Mouse (Mus musculus): Measurements from ENCODE around the gene Zfp646. TPM values are rescaled to one million over a fixed set of nuclear protein-coding genes. Genes with fewer than 3 reads are reported as not detected.

The Zfp646 gene
- polyA plus RNA-seq, 1 experiment from 2014 or later, result 3.7 TPM

DNA sequence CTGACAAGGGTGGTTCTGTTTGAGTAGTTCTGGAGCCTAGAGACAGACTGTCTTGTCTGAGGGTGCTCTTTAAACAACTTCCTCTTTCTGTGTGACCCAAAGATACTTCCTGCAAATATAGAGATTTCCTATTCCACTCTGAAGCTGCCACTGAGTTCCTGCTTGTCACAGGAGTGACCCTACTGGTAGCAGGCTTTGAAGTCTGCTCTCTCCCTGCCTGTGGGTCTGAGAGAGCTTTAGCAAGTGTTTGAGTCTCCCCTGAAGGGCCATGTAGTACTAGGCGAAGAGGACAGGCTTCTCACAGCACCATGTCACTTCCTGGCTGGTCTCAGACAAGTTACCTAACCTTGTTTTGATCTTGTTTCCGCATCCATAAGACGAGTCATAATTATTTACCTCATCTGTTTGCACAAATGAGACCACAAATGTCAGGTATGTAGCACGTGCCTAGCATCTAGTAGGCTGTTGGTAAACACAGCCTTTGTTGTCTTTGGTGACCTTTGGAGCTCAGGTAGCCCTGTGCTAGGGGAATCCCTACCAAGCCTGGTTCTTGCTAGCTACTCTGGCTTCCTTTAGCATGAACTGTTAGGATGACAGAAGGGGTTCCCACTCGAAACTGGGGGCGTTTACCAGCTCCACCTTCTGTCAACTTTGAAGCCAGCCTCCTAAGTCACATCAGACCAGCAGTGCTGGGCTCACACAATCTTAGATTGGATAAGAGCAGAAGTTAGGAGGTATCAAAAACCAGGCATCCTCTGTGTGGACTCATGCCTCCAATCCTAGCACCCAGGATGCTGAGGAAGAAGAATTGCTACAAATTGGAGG is 46.6 kb downstream of the Zfp646 start:
- Histone ChIP-seq H3K9me3 (replicated peaks) (no peaks in the 10 kb centered on the region), H3K4me3 (replicated peaks) (no peak overlapping the region), H3K9ac (no peak overlapping the region), H3K27me3 (no peaks in the 10 kb centered on the region), H3K4me1 (replicated peaks) (peaks cover 46% of the 10 kb centered on the region), H3K36me3 (peaks cover 44% of the 10 kb centered on the region), H3K27ac (peak overlapping the region; percentile 34), H3K4me2 (no peak overlapping the region)
- no peak for ATAC-seq (ENCODE audit: low read depth)
- WGBS (ENCODE audit: insufficient replicate concordance), result 57% methylated on average over 6 of the region's 6 CpGs
- no peak for DNase-seq

DNA sequence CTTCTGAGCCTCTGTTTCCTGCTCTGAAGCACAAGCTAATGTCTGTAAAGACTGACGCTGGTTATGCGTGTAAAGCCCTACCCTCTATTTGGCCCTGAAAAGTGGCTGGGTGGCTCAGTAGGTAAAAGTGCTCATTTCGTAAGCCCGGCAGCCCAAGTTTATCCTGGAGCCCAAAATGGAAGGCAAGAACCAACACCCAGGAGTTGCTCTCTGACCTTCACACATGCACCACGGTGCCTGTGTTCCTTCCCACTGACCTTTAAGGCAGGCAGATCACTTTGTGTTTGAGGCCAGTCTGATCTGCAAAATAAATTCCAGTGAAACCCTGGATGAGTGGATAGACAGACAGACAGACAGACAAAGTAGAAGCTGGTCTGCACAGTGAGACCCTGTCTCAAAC is 47.7 kb downstream of the Zfp646 start:
- H3K27ac ChIP-seq, result no peak overlapping the region
- whole genome bisulfite sequencing (ENCODE audit: insufficient replicate concordance), result 78% methylated on average over 5 of the region's 5 CpGs

DNA sequence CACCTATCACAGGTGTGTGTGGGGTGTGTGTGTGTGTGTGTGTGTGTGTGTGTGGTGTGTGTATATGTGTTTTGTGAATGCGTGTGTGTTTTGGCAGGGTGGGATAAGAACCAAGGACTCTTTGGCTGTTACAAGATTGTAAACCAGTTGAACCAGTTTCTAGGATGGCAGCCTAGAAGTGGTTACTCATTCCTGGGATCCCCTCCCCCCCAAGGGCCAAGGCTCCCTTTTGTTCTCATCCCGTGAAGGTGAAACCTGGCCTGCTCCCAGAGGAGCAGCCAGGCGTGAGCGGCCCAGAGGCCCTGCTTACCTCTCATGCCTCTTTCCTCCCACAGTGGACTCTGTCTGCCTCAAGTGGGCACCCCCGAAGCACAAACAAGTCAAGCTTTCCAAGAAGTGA is 49.2 kb downstream of the Zfp646 start:
- no peak overlapping the region for H3K27ac ChIP-seq
- no peak overlapping the region for H3K4me2 ChIP-seq
- H3K9me3 ChIP-seq (replicated peaks), result no peaks in the 10 kb centered on the region
- peaks cover 55% of the 10 kb centered on the region for H3K4me1 ChIP-seq (replicated peaks)
- peaks cover 40% of the 10 kb centered on the region for H3K36me3 ChIP-seq
- H3K9ac ChIP-seq, result no peak overlapping the region
- ATAC-seq (ENCODE audit: low read depth), result no peak
- DNase-seq, result no peak
- no peaks in the 10 kb centered on the region; the same call in 1 of the 2 replicates for H3K27me3 ChIP-seq
- no peak overlapping the region for H3K4me3 ChIP-seq (replicated peaks)
- 86% methylated on average over 5 of the region's 5 CpGs for WGBS (ENCODE audit: insufficient replicate concordance)

More for the DNA sequence above, 47.7 kb downstream of the Zfp646 start:
- peaks cover 42% of the 10 kb centered on the region for H3K36me3 ChIP-seq
- no peak overlapping the region for H3K9ac ChIP-seq
- peaks cover 48% of the 10 kb centered on the region for H3K4me1 ChIP-seq (replicated peaks)
- no peak overlapping the region for H3K4me2 ChIP-seq
- no peaks in the 10 kb centered on the region for H3K9me3 ChIP-seq (replicated peaks)
- ATAC-seq (ENCODE audit: low read depth) (no peak), DNase-seq (no peak)
- no peak overlapping the region for H3K4me3 ChIP-seq (replicated peaks)
- no peaks in the 10 kb centered on the region for H3K27me3 ChIP-seq

DNA sequence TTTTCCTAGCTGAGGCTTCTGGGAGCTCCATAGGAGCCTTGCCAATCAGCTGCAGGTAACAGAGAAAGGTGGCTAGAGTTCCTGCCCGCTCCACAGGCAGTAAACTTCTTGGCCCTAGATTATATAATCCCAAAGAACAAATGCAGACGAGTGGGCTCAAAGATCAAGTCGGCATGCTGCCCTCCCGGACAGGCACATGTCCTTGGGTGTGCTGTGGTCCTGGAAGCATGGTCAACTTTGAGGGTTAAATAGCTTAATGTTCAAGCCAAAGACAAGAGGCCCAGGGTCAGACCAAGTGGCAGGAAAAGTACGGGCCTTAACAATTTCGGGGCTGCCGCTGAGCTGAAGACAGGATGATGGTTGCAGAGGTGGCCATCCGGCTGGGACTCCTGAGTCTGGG is 50.0 kb downstream of the Zfp646 start:
- H3K36me3 ChIP-seq, result peaks cover 36% of the 10 kb centered on the region
- no peaks in the 10 kb centered on the region; the same call in 1 of the 2 replicates for H3K27me3 ChIP-seq
- ATAC-seq (ENCODE audit: low read depth) (no peak), DNase-seq (no peak)
- H3K4me1 ChIP-seq (replicated peaks), result peaks cover 58% of the 10 kb centered on the region
- no peaks in the 10 kb centered on the region for H3K9me3 ChIP-seq (replicated peaks)
- 78% methylated on average over 8 of the region's 8 CpGs for WGBS (ENCODE audit: insufficient replicate concordance)
- H3K27ac ChIP-seq, result no peak overlapping the region; the same call in 1 of the 2 replicates
- H3K9ac ChIP-seq, result no peak overlapping the region
- no peak overlapping the region for H3K4me2 ChIP-seq
- no peak overlapping the region for H3K4me3 ChIP-seq (replicated peaks)

DNA sequence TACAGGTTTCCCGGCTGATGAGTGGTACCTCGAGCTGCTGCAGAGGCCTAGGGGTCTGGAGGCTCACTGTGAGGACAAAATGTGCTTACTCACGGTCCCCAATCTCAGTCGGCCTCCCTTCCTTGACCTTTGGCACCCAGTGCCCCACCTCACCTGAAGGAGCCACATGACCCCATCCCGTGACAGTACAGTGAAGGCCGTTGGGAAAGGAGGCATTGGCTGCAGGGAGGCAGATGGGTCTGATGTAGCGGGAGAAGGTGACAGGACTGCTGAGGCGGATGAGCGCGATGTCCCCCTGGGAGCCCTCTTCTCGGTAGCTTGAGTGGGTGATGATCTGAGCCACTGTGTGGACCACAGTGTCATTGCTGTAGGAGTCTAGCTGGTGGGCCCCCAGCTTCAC is 50.8 kb downstream of the Zfp646 start:
- Histone ChIP-seq H3K4me3 (replicated peaks) (no peak overlapping the region), H3K27ac (0 out of 2 replicates have a peak overlapping the region, but pooled peaks have one; percentile 16), H3K9me3 (replicated peaks) (no peaks in the 10 kb centered on the region), H3K36me3 (peaks cover 36% of the 10 kb centered on the region), H3K9ac (no peak overlapping the region), H3K4me2 (no peak overlapping the region), H3K27me3 (no peaks in the 10 kb centered on the region; the same call in 1 of the 2 replicates), H3K4me1 (replicated peaks) (peaks cover 59% of the 10 kb centered on the region)
- DNase-seq, result no peak
- ATAC-seq (ENCODE audit: low read depth), result no peak
- 78% methylated on average over 11 of the region's 11 CpGs for WGBS (ENCODE audit: insufficient replicate concordance)

DNA sequence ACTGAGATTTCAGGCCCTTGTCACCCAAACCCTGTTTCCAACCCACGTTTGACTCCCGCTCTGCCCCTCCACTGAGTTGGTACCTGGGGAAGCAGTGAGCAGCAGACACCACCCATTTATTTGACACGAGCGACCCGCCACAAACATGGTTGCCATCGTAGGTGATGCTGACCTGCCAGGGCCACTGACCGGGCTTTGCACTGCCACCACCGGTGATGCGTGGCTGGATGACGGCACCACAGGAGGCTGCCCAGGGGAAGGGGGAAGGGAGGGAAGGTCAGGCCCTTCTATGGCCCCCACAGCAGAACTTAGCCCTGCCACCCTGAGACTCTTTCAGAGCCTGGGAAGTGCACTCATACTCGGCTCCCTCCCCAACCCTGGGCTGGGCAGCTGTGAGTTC is 51.7 kb downstream of the Zfp646 start:
- Histone ChIP-seq H3K9ac (no peak overlapping the region), H3K4me2 (no peak overlapping the region), H3K27ac (no peak overlapping the region), H3K27me3 (no peaks in the 10 kb centered on the region; the same call in 1 of the 2 replicates), H3K4me3 (replicated peaks) (no peak overlapping the region), H3K9me3 (replicated peaks) (no peaks in the 10 kb centered on the region), H3K4me1 (replicated peaks) (peaks cover 56% of the 10 kb centered on the region), H3K36me3 (peaks cover 36% of the 10 kb centered on the region)
- ATAC-seq (ENCODE audit: low read depth) (no peak), DNase-seq (no peak)
- 86% methylated on average over 11 of the region's 11 CpGs for WGBS (ENCODE audit: insufficient replicate concordance)

DNA sequence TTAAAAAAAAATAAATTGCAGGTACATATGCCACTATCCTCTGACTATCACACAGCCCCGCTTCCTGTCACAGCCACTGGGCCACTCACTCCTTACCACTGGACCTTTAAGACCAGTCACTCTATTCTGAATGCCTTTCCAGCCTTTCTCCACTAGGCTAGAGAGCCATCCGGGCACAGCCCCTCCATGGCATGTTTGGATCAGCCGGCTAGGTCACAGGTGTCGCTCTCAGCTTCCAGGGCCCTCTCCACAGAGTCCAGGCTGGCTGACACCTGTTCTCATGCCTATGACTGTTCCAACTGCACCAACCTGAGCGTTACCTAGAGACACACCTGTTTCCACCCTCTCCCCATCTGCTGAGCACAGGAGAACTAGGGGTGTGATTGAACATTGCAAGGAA is 52.6 kb downstream of the Zfp646 start:
- peak overlapping the region; percentile 46; the same call in 1 of the 2 replicates for H3K4me3 ChIP-seq (replicated peaks)
- WGBS (ENCODE audit: insufficient replicate concordance), result 57% methylated on average over 5 of the region's 5 CpGs
- H3K4me1 ChIP-seq (replicated peaks), result peaks cover 56% of the 10 kb centered on the region

DNA sequence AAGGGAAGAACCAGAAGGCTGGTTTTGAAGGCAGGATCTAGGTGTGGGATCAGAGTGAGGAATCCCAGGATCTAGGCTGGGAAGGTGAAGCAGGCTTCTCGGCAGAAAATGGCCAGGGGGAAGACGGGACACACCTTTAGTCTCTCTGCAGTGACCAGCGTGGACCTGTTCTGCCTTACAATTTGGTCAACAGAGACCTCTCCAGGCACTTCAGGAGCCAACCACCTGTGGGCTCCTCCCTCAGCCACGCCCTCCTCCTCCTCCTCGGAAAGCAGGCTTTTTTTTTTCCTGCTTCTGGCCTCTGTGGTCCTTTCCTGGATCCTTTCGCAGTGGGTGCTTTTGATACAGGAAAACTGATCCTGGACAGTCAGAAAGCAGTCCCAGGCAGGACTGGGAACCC is 53.9 kb downstream of the Zfp646 start, which contains the start of gene Prss8:
Prss8 (minus strand) TSS at position 182 of the 400 bp plus-strand sequence.
- Histone ChIP-seq H3K27me3 (no peaks in the 10 kb centered on the region; the same call in 1 of the 2 replicates), H3K9me3 (replicated peaks) (no peaks in the 10 kb centered on the region), H3K27ac (no peak within 1 kb of the TSS), H3K9ac (peak within 1 kb of the TSS; percentile 66), H3K4me1 (replicated peaks) (peaks cover 58% of the 10 kb centered on the region), H3K4me2 (peak within 1 kb of the TSS; percentile 55), H3K4me3 (replicated peaks) (peak within 1 kb of the TSS; percentile 46), H3K36me3 (peaks cover 21% of the 10 kb centered on the region)
- DNase-seq, result no peak
- ATAC-seq (ENCODE audit: low read depth), result no peak; the same call in 1 of the 2 replicates
- WGBS (ENCODE audit: insufficient replicate concordance), result 25% methylated on average over 6 of the region's 6 CpGs

More for the DNA sequence above, 52.6 kb downstream of the Zfp646 start:
- Histone ChIP-seq H3K27ac (no peak overlapping the region), H3K27me3 (no peaks in the 10 kb centered on the region; the same call in 1 of the 2 replicates), H3K36me3 (peaks cover 30% of the 10 kb centered on the region), H3K9ac (0 out of 2 replicates have a peak overlapping the region, but pooled peaks have one; percentile 66), H3K9me3 (replicated peaks) (no peaks in the 10 kb centered on the region), H3K4me2 (peak overlapping the region; percentile 55)
- DNase-seq (no peak), ATAC-seq (ENCODE audit: low read depth) (no peak)

DNA sequence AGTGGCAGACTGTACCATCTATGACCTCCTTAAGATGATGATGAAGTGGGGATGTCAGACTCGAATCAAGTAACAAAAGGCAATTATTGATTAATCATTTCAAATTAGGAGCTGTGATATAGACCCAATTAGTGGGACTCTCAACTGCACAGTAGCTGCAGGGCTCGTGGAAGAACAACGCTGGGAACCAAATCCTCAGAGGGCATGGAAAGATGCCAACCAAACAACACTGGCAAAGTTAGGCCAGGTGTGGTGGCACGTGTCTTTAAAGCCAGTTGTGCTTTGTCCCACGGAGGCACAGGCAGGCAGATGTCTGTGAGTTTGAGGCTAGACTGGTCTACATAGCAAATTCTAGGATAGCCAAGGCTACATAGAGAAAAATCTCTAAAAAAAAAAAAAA is 54.6 kb downstream of the Zfp646 start:
- DNase-seq, result no peak
- no peak overlapping the region for H3K9ac ChIP-seq
- no peaks in the 10 kb centered on the region; the same call in 1 of the 2 replicates for H3K27me3 ChIP-seq
- no peak overlapping the region for H3K27ac ChIP-seq
- peaks cover 62% of the 10 kb centered on the region for H3K4me1 ChIP-seq (replicated peaks)
- H3K36me3 ChIP-seq, result peaks cover 14% of the 10 kb centered on the region
- 79% methylated on average over 5 of the region's 5 CpGs for WGBS (ENCODE audit: insufficient replicate concordance)
- no peak overlapping the region for H3K4me2 ChIP-seq
- H3K9me3 ChIP-seq (replicated peaks), result no peaks in the 10 kb centered on the region
- no peak for ATAC-seq (ENCODE audit: low read depth)
- H3K4me3 ChIP-seq (replicated peaks), result no peak overlapping the region

DNA sequence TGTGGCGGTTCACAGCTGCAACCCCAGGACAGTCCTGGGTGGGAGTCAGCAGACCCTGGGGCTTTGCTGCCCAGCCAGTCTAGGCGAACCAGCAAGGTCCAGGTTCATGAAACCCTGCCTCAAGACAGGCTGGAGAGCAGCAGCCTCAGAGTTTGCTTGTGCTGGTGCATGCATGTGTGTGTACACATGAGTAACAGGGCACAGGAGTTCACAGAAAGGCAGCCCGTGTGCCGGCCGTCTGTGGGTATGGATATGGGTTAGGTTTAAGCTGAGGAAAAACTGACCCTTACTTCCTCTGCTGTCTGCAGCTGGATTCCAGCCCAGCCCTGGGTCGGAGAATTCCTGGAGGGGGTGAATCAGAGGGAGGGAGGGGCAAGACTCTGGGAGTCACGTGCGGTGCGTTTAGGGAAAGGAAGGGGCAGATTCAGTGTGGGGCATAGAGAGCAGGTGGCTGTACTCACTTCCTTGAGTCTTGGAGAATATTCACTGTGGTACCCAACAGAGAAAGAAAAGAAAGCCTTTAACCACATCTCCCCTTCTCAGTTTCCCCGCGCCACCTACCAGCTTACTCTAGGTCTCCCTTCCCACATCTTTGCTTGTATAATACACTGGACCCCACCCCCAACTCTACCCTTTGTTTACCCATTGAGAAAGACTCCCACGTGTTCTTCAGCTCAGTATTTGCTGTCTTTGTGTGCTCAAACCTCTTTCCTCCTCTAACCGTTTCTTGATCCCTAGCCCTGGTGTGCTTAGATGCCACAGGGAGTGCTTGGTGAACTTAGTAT is 55.5 kb downstream of the Zfp646 start:
- DNase-seq (no peak), ATAC-seq (ENCODE audit: low read depth) (no peak)
- Histone ChIP-seq H3K4me2 (peak overlapping the region; percentile 34), H3K9ac (no peak overlapping the region), H3K4me3 (replicated peaks) (no peak overlapping the region; the same call in 1 of the 2 replicates), H3K9me3 (replicated peaks) (no peaks in the 10 kb centered on the region), H3K27me3 (no peaks in the 10 kb centered on the region; the same call in 1 of the 2 replicates), H3K4me1 (replicated peaks) (peaks cover 71% of the 10 kb centered on the region), H3K36me3 (peaks cover 6% of the 10 kb centered on the region), H3K27ac (peak overlapping the region; percentile 51)
- WGBS (ENCODE audit: insufficient replicate concordance), result 56% methylated on average over 13 of the region's 13 CpGs
